In the genomic region with DNA sequence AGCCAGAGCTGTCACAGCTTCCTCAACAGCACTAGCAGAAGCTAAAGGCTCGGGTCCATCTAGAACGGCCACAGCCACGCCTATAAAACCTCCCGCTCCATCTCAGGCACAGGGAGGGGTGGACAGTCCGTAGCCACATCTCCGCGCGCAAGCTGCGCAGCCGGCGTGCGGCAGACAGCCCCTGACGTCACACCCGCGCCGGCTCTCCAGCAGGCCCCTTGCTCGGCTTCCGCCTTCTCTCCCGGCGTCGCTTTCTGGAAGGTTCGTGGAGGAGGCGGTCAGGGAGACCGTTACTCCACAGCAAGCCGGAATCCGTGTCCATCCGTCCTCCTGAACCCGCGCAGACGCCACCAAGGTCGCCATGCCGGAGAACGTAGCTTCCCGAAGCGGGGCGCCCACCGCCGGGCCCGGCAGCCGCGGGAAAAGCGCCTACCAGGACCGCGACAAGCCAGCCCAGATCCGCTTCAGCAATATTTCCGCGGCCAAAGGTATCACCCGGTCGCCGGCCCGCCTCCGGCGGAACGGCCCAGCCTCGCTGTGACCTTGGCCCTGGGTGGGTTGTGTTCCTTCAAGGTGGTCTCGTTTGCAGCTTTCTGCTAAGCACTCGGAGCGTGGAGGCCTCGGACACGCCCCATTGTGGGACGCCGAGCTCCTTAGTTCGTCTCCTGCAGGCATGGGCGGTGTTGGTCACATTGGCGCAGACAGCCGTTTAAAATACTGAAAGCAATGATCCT, we compare ENCODE assay signal across 7 mouse cellular contexts. TPM values are rescaled to one million over a fixed set of nuclear protein-coding genes. Genes with fewer than 3 reads are reported as not detected.
DNase-seq lines count a peak whose midpoint lies in the region; ATAC-seq lines count a peak whose summit lies in the region.

A gene (plus strand): TSS at position 127 of the 734 bp plus-strand sequence.

- peak within 1 kb of the TSS; percentile 93 for H3K27ac ChIP-seq in intestine, embryonic 16.5 days (ENCODE audit: low read length)
- H3K27ac ChIP-seq in midbrain, embryonic 11.5 days (ENCODE audit: low read depth, low read length): peak within 1 kb of the TSS; percentile 76

- peak within 1 kb of the TSS; percentile 82 for H3K4me2 ChIP-seq in intestine, embryonic 16.5 days (ENCODE audit: low read depth, low read length)
- peak within 1 kb of the TSS; percentile 62 for H3K4me2 ChIP-seq in midbrain, embryonic 11.5 days

- no peaks in the 10 kb centered on the region for H3K9me3 ChIP-seq in intestine, embryonic 16.5 days (ENCODE audit: control insufficient read depth, low read length)
- H3K9me3 ChIP-seq in midbrain, embryonic 11.5 days (ENCODE audit: control insufficient read depth, low read length): no peaks in the 10 kb centered on the region

- no peaks in the 10 kb centered on the region for H3K27me3 ChIP-seq in intestine, embryonic 16.5 days (replicated peaks; ENCODE audit: control insufficient read depth, insufficient read depth, low read length)
- H3K27me3 ChIP-seq in midbrain, embryonic 11.5 days (ENCODE audit: control insufficient read depth, insufficient read depth, low read length): no peaks in the 10 kb centered on the region

- WGBS in intestine, embryonic 16.5 days: under 1% methylated on average over 66 of the region's 66 CpGs
- under 1% methylated on average over 61 of the region's 66 CpGs for WGBS in midbrain, embryonic 11.5 days

- H3K4me3 ChIP-seq in intestine, embryonic 16.5 days (ENCODE audit: low read length): peak within 1 kb of the TSS; percentile 88
- peak within 1 kb of the TSS; percentile 76 for H3K4me3 ChIP-seq in midbrain, embryonic 11.5 days (ENCODE audit: low read depth, low read length)

- intact Hi-C loops in gastrocnemius, postnatal 36 days (cut with DNase I): no loop called here
- intact Hi-C loops in left cerebral cortex, postnatal 36 days (cut with DNase I): loop anchor here (2.0 kb wide), 1 partner anchor 264 kb away; no protein-coding TSS in a partner anchor

- DNase-seq in adrenal gland, adult 18-20 months (ENCODE audit: low spot score in 2 of 2): peak; percentile 92 to 95
- DNase-seq in embryo, embryonic 11 days: peak; percentile 95
- DNase-seq in gastrocnemius, postnatal 36 days: peak; percentile 87 to 89
- DNase-seq in left cerebral cortex, postnatal 36 days (ENCODE audit: low spot score in 2 of 2): peak; percentile 94 to 95
- DNase-seq in midbrain, embryonic 11.5 days (ENCODE audit: low spot score, missing footprints): peak; percentile 99
- peak; percentile 92 for DNase-seq in skeletal muscle tissue, adult 2 months (ENCODE audit: low read depth, low spot score)

- H3K36me3 ChIP-seq in intestine, embryonic 16.5 days (ENCODE audit: control insufficient read depth, insufficient read depth, low read length): peaks cover 3% of the 10 kb centered on the region; the same call in 1 of the 2 replicates
- peaks cover 5% of the 10 kb centered on the region; the same call in 1 of the 2 replicates for H3K36me3 ChIP-seq in midbrain, embryonic 11.5 days (ENCODE audit: control insufficient read depth, insufficient read depth, low read length)

- peak; percentile 99 for ATAC-seq in intestine, embryonic 16.5 days
- ATAC-seq in midbrain, embryonic 11.5 days (ENCODE audit: low FRiP score): peak; percentile 98

- peaks cover 5% of the 10 kb centered on the region for H3K4me1 ChIP-seq in intestine, embryonic 16.5 days (ENCODE audit: control insufficient read depth, insufficient read depth, low read length)
- peaks cover 13% of the 10 kb centered on the region for H3K4me1 ChIP-seq in midbrain, embryonic 11.5 days (ENCODE audit: control insufficient read depth, insufficient read depth, low read length)

- H3K9ac ChIP-seq in intestine, embryonic 16.5 days (ENCODE audit: low read depth, low read length): peak within 1 kb of the TSS; percentile 93
- H3K9ac ChIP-seq in midbrain, embryonic 11.5 days (ENCODE audit: low read length): peak within 1 kb of the TSS; percentile 92

RNA-seq across cellular contexts. Expression of the gene that starts here (rescaled TPM):
- total RNA-seq in adrenal gland, adult 18-20 months (2021): 100 to 1,000 TPM; 218 to 285 TPM
- total RNA-seq in gastrocnemius, postnatal 36 days (2021): 10 to 100 TPM; 88.5 to 98.1 TPM
- polyA plus RNA-seq in intestine, embryonic 16.5 days (2015; fragmentation: Nextera tagmentation; extraction: Ambion mirVana): 214 and 241 TPM in 2 replicates
- 100 to 1,000 TPM in 1 of 2 experiments, 10 to 100 TPM in 1; 99.1 to 110 TPM for total RNA-seq in left cerebral cortex, postnatal 36 days (2021)
- polyA plus RNA-seq in midbrain, embryonic 11.5 days (2014; fragmentation: Nextera tagmentation; extraction: Ambion mirVana): 448 and 476 TPM in 2 replicates

Comparison
In these comparisons a context has a peak if more than half of its experiments do, and no peak if none do; other contexts are left out.
1. Peak in every context shown above with its lines: DNase-seq, ATAC-seq, H3K4me3 ChIP-seq and H3K27ac ChIP-seq.